Mouse (Mus musculus): ENCODE data around the gene Tpm1. TPM values are rescaled to one million over a fixed set of nuclear protein-coding genes. Genes with fewer than 3 reads are reported as not detected.

Tpm1 gene
- polyA plus RNA-seq, 1 experiment from 2014 or later, result 315 TPM

GRCm38 (mm10) chr9:66988198-66988887 lies 60.9 kb downstream of the Tpm1 start:
- peaks cover 28% of the 10 kb centered on the region for H3K4me1 ChIP-seq (replicated peaks)
- no peak overlapping the region for H3K27ac ChIP-seq
- H3K9me3 ChIP-seq, result no peaks in the 10 kb centered on the region

DNA sequence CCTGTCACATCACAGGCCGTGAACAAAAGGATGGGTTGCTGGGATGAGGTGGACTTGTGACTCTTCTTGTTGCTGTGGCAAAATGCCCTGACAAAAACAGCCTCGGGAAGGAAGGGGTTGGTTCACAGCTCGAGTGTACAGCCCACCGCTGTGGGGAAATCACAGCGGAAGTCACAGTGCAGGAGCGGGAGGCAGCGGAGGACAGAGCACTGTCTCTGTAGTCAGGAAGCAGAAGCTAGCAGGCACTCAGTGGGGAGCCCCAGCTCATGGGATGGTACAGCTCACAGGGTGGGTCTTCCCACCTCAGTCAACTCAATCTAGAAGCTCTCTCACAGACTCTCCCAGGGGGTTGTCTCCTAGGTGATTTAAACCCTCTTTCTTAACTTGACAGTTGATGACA lies 63.8 kb downstream of the Tpm1 start:
- H3K36me3 ChIP-seq, result no peaks in the 10 kb centered on the region
- DNase-seq (ENCODE audit: low spot score), result no peak
- H3K4me1 ChIP-seq (replicated peaks), result peaks cover 28% of the 10 kb centered on the region
- no peak overlapping the region for H3K27ac ChIP-seq
- WGBS, result 77% methylated on average over 7 of the region's 7 CpGs
- no peak overlapping the region for H3K4me3 ChIP-seq
- H3K27me3 ChIP-seq (ENCODE audit: insufficient read depth, poor library complexity, severe bottlenecking), result no peaks in the 10 kb centered on the region
- H3K9me3 ChIP-seq, result no peaks in the 10 kb centered on the region

More at GRCm38 (mm10) chr9:66988198-66988887, 60.9 kb downstream of the Tpm1 start:
- WGBS, result 69% methylated on average over 11 of the region's 11 CpGs
- Histone ChIP-seq H3K36me3 (no peaks in the 10 kb centered on the region), H3K27me3 (ENCODE audit: insufficient read depth, poor library complexity, severe bottlenecking) (no peaks in the 10 kb centered on the region), H3K4me3 (no peak overlapping the region)
- no peak for DNase-seq (ENCODE audit: low spot score)

GRCm38 (mm10) chr9:66982085-66982484 lies 67.1 kb downstream of the Tpm1 start:
- DNase-seq (ENCODE audit: low spot score), result no peak
- Histone ChIP-seq H3K27me3 (ENCODE audit: insufficient read depth, poor library complexity, severe bottlenecking) (no peaks in the 10 kb centered on the region), H3K36me3 (no peaks in the 10 kb centered on the region), H3K4me1 (replicated peaks) (peaks cover 11% of the 10 kb centered on the region; the same call in 1 of the 2 replicates), H3K9me3 (no peaks in the 10 kb centered on the region), H3K4me3 (no peak overlapping the region), H3K27ac (no peak overlapping the region)
- WGBS, result 81% methylated on average over 7 of the region's 7 CpGs

GRCm38 (mm10) chr9:66980458-66980857 lies 68.7 kb downstream of the Tpm1 start:
- Histone ChIP-seq H3K4me3 (no peak overlapping the region), H3K36me3 (no peaks in the 10 kb centered on the region), H3K4me1 (replicated peaks) (peaks cover 14% of the 10 kb centered on the region), H3K27ac (no peak overlapping the region), H3K9me3 (no peaks in the 10 kb centered on the region), H3K27me3 (ENCODE audit: insufficient read depth, poor library complexity, severe bottlenecking) (no peaks in the 10 kb centered on the region)
- peak; percentile 78 for DNase-seq (ENCODE audit: low spot score)
- 16% methylated on average over 5 of the region's 5 CpGs for WGBS

DNA sequence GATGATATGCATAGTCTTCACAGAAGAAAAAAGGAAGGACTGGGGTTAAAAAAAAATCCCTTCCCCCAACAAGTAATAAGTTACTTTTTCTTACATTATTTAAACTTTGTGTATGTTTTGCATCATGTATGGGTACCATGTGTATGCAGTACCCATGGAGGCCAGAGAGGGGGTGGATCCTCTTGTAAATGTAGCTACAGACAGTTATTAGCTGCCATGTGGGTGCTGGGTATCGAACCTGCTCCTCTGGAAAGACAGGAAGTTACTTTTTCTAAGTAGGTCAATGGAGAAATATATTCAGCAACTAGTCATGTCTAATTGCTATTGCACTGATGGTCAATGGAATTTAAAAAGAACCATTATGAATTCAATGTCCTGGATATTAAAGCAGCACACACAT lies 70.7 kb downstream of the Tpm1 start:
- no peak for DNase-seq (ENCODE audit: low spot score)
- Histone ChIP-seq H3K4me1 (replicated peaks) (peaks cover 21% of the 10 kb centered on the region), H3K36me3 (no peaks in the 10 kb centered on the region), H3K4me3 (no peak overlapping the region), H3K9me3 (no peaks in the 10 kb centered on the region), H3K27me3 (ENCODE audit: insufficient read depth, poor library complexity, severe bottlenecking) (no peaks in the 10 kb centered on the region), H3K27ac (no peak overlapping the region)
- 83% methylated on average over 1 of the region's 1 CpGs for WGBS

GRCm38 (mm10) chr9:66977982-66978381 lies 71.2 kb downstream of the Tpm1 start:
- no peak for DNase-seq (ENCODE audit: low spot score)
- Histone ChIP-seq H3K36me3 (no peaks in the 10 kb centered on the region), H3K9me3 (no peaks in the 10 kb centered on the region), H3K4me3 (no peak overlapping the region), H3K27ac (no peak overlapping the region), H3K4me1 (replicated peaks) (peaks cover 18% of the 10 kb centered on the region), H3K27me3 (ENCODE audit: insufficient read depth, poor library complexity, severe bottlenecking) (no peaks in the 10 kb centered on the region)
- WGBS, result 88% methylated on average over 1 of the region's 1 CpGs

GRCm38 (mm10) chr9:66977121-66977520 lies 72.1 kb downstream of the Tpm1 start:
- DNase-seq (ENCODE audit: low spot score), result no peak
- H3K9me3 ChIP-seq, result no peaks in the 10 kb centered on the region
- no peaks in the 10 kb centered on the region for H3K36me3 ChIP-seq
- no peak overlapping the region for H3K27ac ChIP-seq
- WGBS, result 84% methylated on average over 5 of the region's 5 CpGs
- H3K27me3 ChIP-seq (ENCODE audit: insufficient read depth, poor library complexity, severe bottlenecking), result no peaks in the 10 kb centered on the region
- no peak overlapping the region for H3K4me3 ChIP-seq
- H3K4me1 ChIP-seq (replicated peaks), result peaks cover 18% of the 10 kb centered on the region

DNA sequence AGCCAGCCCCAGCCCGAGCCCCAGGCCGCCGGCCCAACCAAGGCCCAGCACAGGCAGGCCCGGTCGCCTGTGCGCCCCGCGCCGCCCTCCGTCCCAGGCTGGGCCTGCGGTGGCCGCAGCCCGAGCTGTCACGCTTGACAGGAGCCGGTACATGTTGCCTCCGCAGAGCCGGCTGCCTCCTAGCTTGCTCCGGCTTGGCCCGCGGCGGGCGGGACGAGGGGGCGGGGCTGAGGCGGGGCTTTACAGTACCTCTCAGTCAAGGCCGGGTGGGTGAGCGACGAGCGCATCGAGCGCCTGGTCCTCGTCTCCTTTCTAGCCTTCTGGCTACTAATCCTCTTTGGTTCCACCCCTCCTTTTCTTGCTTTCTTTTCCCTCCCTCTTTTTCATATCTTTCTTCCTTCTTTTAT lies 74.0 kb downstream of the Tpm1 start, which contains the start of gene Lactb:
Gene Lactb (minus strand): TSS at position 246 of the 407 bp plus-strand sequence.
- DNase-seq (ENCODE audit: low spot score), result peak; percentile 95

DNA sequence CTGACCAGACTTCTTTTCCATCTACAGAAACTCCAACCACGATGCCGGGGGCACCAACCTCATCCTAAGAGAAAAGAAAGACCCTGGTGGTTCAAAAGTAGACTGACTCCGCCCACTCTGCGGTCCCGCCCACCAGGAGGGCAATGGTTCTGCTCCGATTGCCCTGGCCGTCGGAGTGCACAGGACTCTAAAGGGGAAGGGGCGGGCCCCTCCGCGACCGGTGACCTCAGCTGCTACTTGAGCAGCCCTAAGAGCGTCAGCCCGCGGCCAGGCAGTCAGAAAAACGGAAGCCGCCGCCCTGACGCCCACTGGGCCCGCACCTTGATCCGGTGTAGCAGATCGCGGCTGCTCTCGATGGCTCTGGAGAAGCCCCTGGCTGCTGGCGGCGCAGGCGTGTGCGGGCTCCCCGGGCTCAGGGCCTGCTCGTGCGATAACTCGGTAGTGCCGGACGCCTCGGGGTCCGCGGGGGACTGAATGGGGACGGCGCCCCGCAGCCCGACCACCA lies 74.4 kb downstream of the Tpm1 start:
- H3K9me3 ChIP-seq, result no peaks in the 10 kb centered on the region
- under 1% methylated on average over 41 of the region's 41 CpGs for WGBS
- H3K4me1 ChIP-seq (replicated peaks), result peaks cover 18% of the 10 kb centered on the region
- peak; percentile 89 for DNase-seq (ENCODE audit: low spot score)
- no peaks in the 10 kb centered on the region for H3K27me3 ChIP-seq (ENCODE audit: insufficient read depth, poor library complexity, severe bottlenecking)
- H3K27ac ChIP-seq, result peak overlapping the region; percentile 93
- peak overlapping the region; percentile 78 for H3K4me3 ChIP-seq
- H3K36me3 ChIP-seq, result peaks cover 8% of the 10 kb centered on the region

More for the DNA sequence above, 74.0 kb downstream of the Tpm1 start, which contains the start of gene Lactb:
- Histone ChIP-seq H3K27ac (peak within 1 kb of the TSS; percentile 93), H3K27me3 (ENCODE audit: insufficient read depth, poor library complexity, severe bottlenecking) (no peaks in the 10 kb centered on the region), H3K9me3 (no peaks in the 10 kb centered on the region), H3K36me3 (peaks cover 4% of the 10 kb centered on the region), H3K4me3 (peak within 1 kb of the TSS; percentile 78), H3K4me1 (replicated peaks) (peaks cover 18% of the 10 kb centered on the region)
- WGBS, result under 1% methylated on average over 32 of the region's 32 CpGs

Other genes starting within 250 kb of the Tpm1 start
- gene Aph1c, start 214.7 kb downstream of the Tpm1 start, polyA plus RNA-seq (2016; fragmentation: Nextera tagmentation; extraction: Ambion mirVana), result 1.3 and 1.4 TPM in 2 replicates
- gene Rab8b, start 129.7 kb downstream of the Tpm1 start, polyA plus RNA-seq (2016; fragmentation: Nextera tagmentation; extraction: Ambion mirVana), result 24.3 and 27.3 TPM in 2 replicates
- gene Rps27l, start 103.3 kb downstream of the Tpm1 start, polyA plus RNA-seq (2016; fragmentation: Nextera tagmentation; extraction: Ambion mirVana), result 708 and 733 TPM in 2 replicates
- gene Lactb, start 73.9 kb downstream of the Tpm1 start, polyA plus RNA-seq (2016; fragmentation: Nextera tagmentation; extraction: Ambion mirVana), result 8.6 and 9.4 TPM in 2 replicates

Data from hindbrain, embryonic 10.5 days (tissue).